Comparison of ENCODE assay signal across 8 mouse cellular contexts in genomic region chr10:56114951-56115635, GRCm38 (mm10). TPM values are rescaled to one million over a fixed set of nuclear protein-coding genes. Genes with fewer than 3 reads are reported as not detected.
DNase-seq lines count a peak whose midpoint lies in the region; ATAC-seq and TF ChIP-seq lines count a peak whose summit lies in the region.

No protein-coding gene starts in this region.

- no peaks in the 10 kb centered on the region for H3K79me2 ChIP-seq in myocyte (ENCODE audit: control insufficient read depth, insufficient read depth)

- no peak for TF ChIP-seq POLR2A in myocyte (IDR thresholded peaks at IDR 0.05; ENCODE audit: insufficient read length, low read depth)

- no peaks in the 10 kb centered on the region for H3K27me3 ChIP-seq in forebrain, embryonic 12.5 days
- H3K27me3 ChIP-seq in heart, embryonic 16.5 days (ENCODE audit: control insufficient read depth, insufficient read depth, low read length) = no peaks in the 10 kb centered on the region
- H3K27me3 ChIP-seq in liver, embryonic 12.5 days (replicated peaks) = peaks cover 10% of the 10 kb centered on the region
- H3K27me3 ChIP-seq in myocyte (ENCODE audit: control insufficient read depth, insufficient read depth, insufficient read length) = no peaks in the 10 kb centered on the region

- peak; percentile 92 for ATAC-seq in forebrain, embryonic 12.5 days (ENCODE audit: low FRiP score)
- ATAC-seq in heart, embryonic 16.5 days (replicated peaks; ENCODE audit: extremely low read depth, insufficient read depth, low FRiP score) = peak; percentile 86
- ATAC-seq in liver, embryonic 12.5 days = peak; percentile 68

- H3K4me1 ChIP-seq in forebrain, embryonic 12.5 days = peaks cover 6% of the 10 kb centered on the region
- peaks cover 4% of the 10 kb centered on the region for H3K4me1 ChIP-seq in heart, embryonic 16.5 days (ENCODE audit: control insufficient read depth, insufficient read depth, low read length)
- peaks cover 10% of the 10 kb centered on the region for H3K4me1 ChIP-seq in liver, embryonic 12.5 days

- peak; percentile 18 to 48 for DNase-seq in urinary bladder, adult 18-20 months (ENCODE audit: low spot score in 2 of 2)
- no peak for DNase-seq in urinary bladder, postnatal 10 days (ENCODE audit: low spot score)
- DNase-seq in kidney, postnatal 14 days = peak; percentile 60
- peak; percentile 43 to 79 for DNase-seq in spleen, postnatal 4 days (ENCODE audit: low spot score in 2 of 2)

- no peaks in the 10 kb centered on the region for H3K9me3 ChIP-seq in forebrain, embryonic 12.5 days
- no peaks in the 10 kb centered on the region for H3K9me3 ChIP-seq in heart, embryonic 16.5 days (replicated peaks; ENCODE audit: control insufficient read depth, low read length)
- H3K9me3 ChIP-seq in liver, embryonic 12.5 days (replicated peaks) = no peaks in the 10 kb centered on the region

- peak overlapping the region; percentile 78 for H3K4me2 ChIP-seq in forebrain, embryonic 12.5 days
- peak overlapping the region; percentile 87 for H3K4me2 ChIP-seq in heart, embryonic 16.5 days (ENCODE audit: low read depth, low read length)
- H3K4me2 ChIP-seq in liver, embryonic 12.5 days = peak overlapping the region; percentile 82
- peak overlapping the region; percentile 42 for H3K4me2 ChIP-seq in myocyte (ENCODE audit: low read depth)

- H3K36me3 ChIP-seq in forebrain, embryonic 12.5 days (replicated peaks) = no peaks in the 10 kb centered on the region
- H3K36me3 ChIP-seq in heart, embryonic 16.5 days (ENCODE audit: control insufficient read depth, insufficient read depth) = no peaks in the 10 kb centered on the region
- H3K36me3 ChIP-seq in liver, embryonic 12.5 days = no peaks in the 10 kb centered on the region
- no peaks in the 10 kb centered on the region for H3K36me3 ChIP-seq in myocyte (ENCODE audit: control insufficient read depth, insufficient read depth)

- H3ac ChIP-seq in myocyte (ENCODE audit: control insufficient read depth, insufficient read length) = no peak overlapping the region

- H3K4me3 ChIP-seq in forebrain, embryonic 12.5 days (replicated peaks) = peak overlapping the region; percentile 54
- peak overlapping the region; percentile 71 for H3K4me3 ChIP-seq in heart, embryonic 16.5 days (ENCODE audit: low read length)
- H3K4me3 ChIP-seq in liver, embryonic 12.5 days = peak overlapping the region; percentile 62
- H3K4me3 ChIP-seq in myocyte = no peak overlapping the region

- peak overlapping the region; percentile 77 for H3K27ac ChIP-seq in forebrain, embryonic 12.5 days
- H3K27ac ChIP-seq in heart, embryonic 16.5 days (ENCODE audit: low read length) = peak overlapping the region; percentile 46
- H3K27ac ChIP-seq in liver, embryonic 12.5 days = no peak overlapping the region

- peak overlapping the region; percentile 64 for H3K9ac ChIP-seq in forebrain, embryonic 12.5 days
- peak overlapping the region; percentile 74 for H3K9ac ChIP-seq in heart, embryonic 16.5 days (ENCODE audit: low read length)
- H3K9ac ChIP-seq in liver, embryonic 12.5 days = peak overlapping the region; percentile 54; the same call in 1 of the 2 replicates

- under 1% methylated on average over 43 of the region's 50 CpGs for WGBS in forebrain, embryonic 12.5 days
- under 1% methylated on average over 50 of the region's 50 CpGs for WGBS in heart, embryonic 16.5 days
- 3% methylated on average over 50 of the region's 50 CpGs for WGBS in liver, embryonic 12.5 days (ENCODE audit: insufficient replicate concordance)

TF ChIP-seq in myocyte, 11 proteins besides CTCF, POLR2A, EP300 and RAD21:
- TF ChIP-seq CEBPB (IDR thresholded peaks at IDR 0.05; ENCODE audit: insufficient read depth, poor library complexity, severe bottlenecking) (no peak), POLR2AphosphoS2 (IDR thresholded peaks at IDR 0.05; ENCODE audit: insufficient read length, low read depth) (no peak), USF1 (IDR thresholded peaks at IDR 0.05; ENCODE audit: low read depth) (no peak), E2F4 (IDR thresholded peaks at IDR 0.05; ENCODE audit: insufficient read depth) (no peak), REST (IDR thresholded peaks at IDR 0.05; ENCODE audit: insufficient read depth, insufficient read length) (no peak), SRF (IDR thresholded peaks at IDR 0.05; ENCODE audit: control insufficient read depth, insufficient read length, low read depth) (no peak), MAX (IDR thresholded peaks at IDR 0.05; ENCODE audit: low read depth) (no peak), TCF12 (IDR thresholded peaks at IDR 0.05; ENCODE audit: insufficient read depth, poor library complexity, severe bottlenecking) (no peak), MYOG (IDR thresholded peaks at IDR 0.05; ENCODE audit: control insufficient read depth in 1 of 3, insufficient read depth in 1 of 3, insufficient read length in 2 of 3, low read depth in 2 of 3) (no peak), MYOD1 (IDR thresholded peaks at IDR 0.05; ENCODE audit: control insufficient read depth in 1 of 3, insufficient read length in 2 of 3, low read depth in 2 of 3) (no peak), TCF3 (IDR thresholded peaks at IDR 0.05; ENCODE audit: insufficient read length, low read depth) (no peak)

RNA-seq across cellular contexts. Expression of gene Msl3l2, which starts 8.4 kb away (rescaled TPM):
- 10.3 and 10.4 TPM in 2 replicates for polyA plus RNA-seq in forebrain, embryonic 12.5 days (2016; fragmentation: Nextera tagmentation; extraction: Ambion mirVana)
- 4.8 and 4.9 TPM in 2 replicates for polyA plus RNA-seq in heart, embryonic 16.5 days (2015; fragmentation: Nextera tagmentation; extraction: Ambion mirVana)
- 2.2 and 2.6 TPM in 2 replicates for polyA plus RNA-seq in liver, embryonic 12.5 days (2016; fragmentation: Nextera tagmentation; extraction: Ambion mirVana)
- 0.20 TPM for polyA plus RNA-seq in myocyte (2012; fragmentation: generic; extraction: Trizol)
